Mouse (Mus musculus) liver, embryonic 11.5 days (tissue): ENCODE data around the gene Larp6. TPM values are rescaled to one million over a fixed set of nuclear protein-coding genes. Genes with fewer than 3 reads are reported as not detected.
A peak's percentile ranks its signal among the peaks of the same experiment; 100 is the strongest.

ENCODE experiments used
- ATAC-seq: fragments of 200-750 bp; cut with Nextera tagmentation; replicated peaks from 2 replicates; pipeline ENCODE4 v1.8.0; 2017; ENCODE audit warnings: moderate number of reproducible peaks, mild to moderate bottlenecking, moderate TSS enrichment, moderate library complexity; ENCODE audit not compliant: low FRiP score
- DNase-seq: peaks from one replicate; pipeline ENCODE4 v3.0.0-alpha.2; 2017; ENCODE audit warnings: low spot score
- H3K27ac ChIP-seq: fragments of 300-500 bp; sonication (generic); 2 replicates; pipeline ENCODE4 v1.5.1; 2014; ENCODE audit warnings: mild to moderate bottlenecking, low read depth, low read length, control low read depth
- H3K27me3 ChIP-seq: fragments of 300-500 bp; sonication (generic); replicated peaks from 2 replicates; pipeline ENCODE4 v1.6.1; 2014; ENCODE audit warnings: low read length, mixed read lengths; ENCODE audit not compliant: control insufficient read depth, insufficient read depth
- H3K36me3 ChIP-seq: fragments of 300-500 bp; sonication (generic); 2 replicates; pipeline ENCODE4 v1.6.1; 2014; ENCODE audit warnings: mild to moderate bottlenecking, low read length, moderate library complexity, mixed read lengths; ENCODE audit not compliant: control insufficient read depth, insufficient read depth
- H3K4me1 ChIP-seq: fragments of 300-500 bp; sonication (generic); replicated peaks from 2 replicates; pipeline ENCODE4 v1.6.1; 2014; ENCODE audit warnings: low read length, mixed read lengths; ENCODE audit not compliant: control insufficient read depth, insufficient read depth
- H3K4me2 ChIP-seq: fragments of 300-500 bp; sonication (generic); 2 replicates; pipeline ENCODE4 v1.6.1; 2014; ENCODE audit warnings: mild to moderate bottlenecking, control low read depth, moderate library complexity
- H3K4me3 ChIP-seq: fragments of 300-500 bp; sonication (generic); 2 replicates; pipeline ENCODE4 v1.5.1; 2014; ENCODE audit warnings: low read depth, low read length, control low read depth
- H3K9ac ChIP-seq: fragments of 300-500 bp; sonication (generic); 2 replicates; pipeline ENCODE4 v1.6.1; 2014; ENCODE audit warnings: low read depth, low read length, control low read depth
- H3K9me3 ChIP-seq: fragments of 300-500 bp; sonication (generic); 2 replicates; pipeline ENCODE4 v1.6.1; 2016; ENCODE audit warnings: low read length, inconsistent platforms, mixed read lengths; ENCODE audit not compliant: control insufficient read depth
- WGBS: fragments of 180-500 bp; shearing (Covaris S2); extraction: QIAGEN DNeasy Blood & Tissue Kit; methylation state at CpG from one replicate; pipeline ENCODE4 v1.1.7; 2014; 5-methylcytosine and 5-hydroxymethylcytosine counted together
- polyA plus RNA-seq: library from polyadenylated mRNA; unstranded; fragments of >200 nt; fragmentation: Nextera tagmentation; extraction: Ambion mirVana; gene quantifications from 2 replicates; pipeline ENCODE4 v1.2.1, GENCODE M21; 2014

Gene Larp6
- polyA plus RNA-seq, 1 experiment from 2014 or later, result 0.38 TPM

DNA sequence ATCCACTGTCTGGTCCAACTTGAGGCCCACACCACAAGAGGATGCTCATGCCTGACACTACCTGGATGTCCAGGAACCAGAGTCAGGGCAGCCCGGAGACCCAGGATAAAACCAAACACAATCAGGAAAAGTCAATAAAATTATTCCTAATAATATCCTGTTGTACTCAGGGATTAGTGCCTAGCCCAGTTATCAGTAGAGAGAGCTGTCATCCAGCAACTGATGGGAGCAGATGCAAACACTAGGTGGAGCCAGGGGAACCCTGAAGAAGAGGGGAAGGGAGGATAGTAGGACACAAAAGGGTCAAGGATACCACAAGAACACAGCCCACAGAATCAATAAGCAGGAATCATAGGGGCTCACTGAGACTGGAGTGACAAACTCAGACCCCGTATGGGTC, 5.2 kb upstream of the Larp6 start:
- WGBS, result 94% methylated on average over 2 of the region's 2 CpGs
- ATAC-seq (no peak), DNase-seq (no peak)
- Histone ChIP-seq H3K27ac (no peak overlapping the region), H3K4me3 (no peak overlapping the region), H3K4me2 (no peak overlapping the region), H3K27me3 (peaks cover 7% of the 10 kb centered on the region; the same call in 1 of the 2 replicates), H3K36me3 (no peaks in the 10 kb centered on the region), H3K9me3 (no peaks in the 10 kb centered on the region), H3K9ac (no peak overlapping the region), H3K4me1 (no peaks in the 10 kb centered on the region)

DNA sequence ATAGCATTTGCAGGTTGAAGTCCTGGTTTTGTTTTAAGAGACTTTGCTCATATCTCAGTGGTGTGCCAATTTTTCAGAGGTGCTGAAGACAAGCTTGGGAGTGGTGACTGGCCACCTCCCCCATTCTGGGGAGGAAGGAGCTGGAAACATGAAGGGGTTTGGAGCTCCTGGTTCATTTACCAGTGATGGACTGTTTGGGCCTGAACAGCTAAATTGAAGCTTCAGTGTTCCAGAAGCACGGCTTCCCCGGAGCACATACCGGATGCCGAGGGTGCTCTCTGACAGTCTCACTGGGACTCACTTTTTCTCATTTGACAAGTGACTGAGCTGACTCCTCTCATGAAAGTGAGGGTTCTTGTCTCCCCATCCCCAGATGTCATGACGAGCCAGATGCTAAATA, 4.2 kb upstream of the Larp6 start:
- Histone ChIP-seq H3K9ac (no peak overlapping the region), H3K27ac (no peak overlapping the region), H3K36me3 (no peaks in the 10 kb centered on the region), H3K4me2 (no peak overlapping the region), H3K4me3 (no peak overlapping the region), H3K9me3 (no peaks in the 10 kb centered on the region), H3K27me3 (peaks cover 17% of the 10 kb centered on the region), H3K4me1 (no peaks in the 10 kb centered on the region)
- DNase-seq, result no peak
- ATAC-seq, result no peak
- whole genome bisulfite sequencing, result 84% methylated on average over 5 of the region's 5 CpGs

DNA sequence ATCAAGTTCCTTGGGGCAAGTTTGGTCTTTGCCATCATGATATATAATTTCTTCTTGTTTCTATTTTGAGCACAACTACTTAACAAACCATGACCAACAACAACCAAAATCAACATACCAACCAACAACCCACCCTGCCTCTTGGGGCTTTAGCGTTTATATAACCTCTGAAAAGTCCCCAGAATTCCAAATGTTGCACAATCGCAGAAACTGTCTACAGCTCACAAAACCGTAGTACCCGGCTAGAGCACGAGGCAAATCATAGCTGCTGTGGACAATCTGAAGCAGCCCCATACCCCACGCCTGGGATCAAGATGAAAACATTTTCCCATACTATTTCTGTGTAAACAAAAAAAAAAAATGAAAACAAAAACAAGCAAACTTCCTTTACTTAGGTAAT, 3.1 kb upstream of the Larp6 start:
- no peaks in the 10 kb centered on the region for H3K9me3 ChIP-seq
- no peak overlapping the region for H3K4me3 ChIP-seq
- DNase-seq (no peak), ATAC-seq (no peak)
- H3K9ac ChIP-seq, result no peak overlapping the region
- H3K36me3 ChIP-seq, result no peaks in the 10 kb centered on the region
- H3K4me1 ChIP-seq, result no peaks in the 10 kb centered on the region
- H3K27ac ChIP-seq, result no peak overlapping the region
- peaks cover 26% of the 10 kb centered on the region for H3K27me3 ChIP-seq
- 70% methylated on average over 6 of the region's 6 CpGs for WGBS
- H3K4me2 ChIP-seq, result no peak overlapping the region

DNA sequence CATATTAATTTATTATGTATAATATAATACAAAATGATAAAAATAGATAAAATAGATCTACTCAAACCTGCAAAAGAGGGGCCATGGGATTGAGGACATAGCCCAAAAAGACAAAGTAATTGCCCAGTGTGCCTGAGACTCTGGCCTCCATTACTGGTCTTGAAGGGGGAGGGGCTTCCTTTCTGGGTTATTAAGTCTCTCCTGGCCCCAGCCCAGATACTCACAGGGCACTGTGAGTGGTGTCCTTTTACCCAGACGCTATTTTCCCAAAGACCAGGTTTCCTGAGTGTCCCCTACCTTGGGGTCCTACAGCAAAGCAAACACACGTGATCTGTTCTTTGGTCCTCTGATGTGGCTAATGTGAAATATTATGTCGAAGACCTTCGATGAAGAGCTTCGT, 778 bp upstream of the Larp6 start:
- no peak overlapping the region for H3K4me2 ChIP-seq
- no peak overlapping the region for H3K9ac ChIP-seq
- DNase-seq (no peak), ATAC-seq (no peak)
- H3K9me3 ChIP-seq, result no peaks in the 10 kb centered on the region
- no peak overlapping the region for H3K27ac ChIP-seq
- H3K4me1 ChIP-seq, result no peaks in the 10 kb centered on the region
- 66% methylated on average over 5 of the region's 5 CpGs for WGBS
- H3K27me3 ChIP-seq, result peaks cover 26% of the 10 kb centered on the region
- H3K36me3 ChIP-seq, result no peaks in the 10 kb centered on the region
- H3K4me3 ChIP-seq, result no peak overlapping the region

DNA sequence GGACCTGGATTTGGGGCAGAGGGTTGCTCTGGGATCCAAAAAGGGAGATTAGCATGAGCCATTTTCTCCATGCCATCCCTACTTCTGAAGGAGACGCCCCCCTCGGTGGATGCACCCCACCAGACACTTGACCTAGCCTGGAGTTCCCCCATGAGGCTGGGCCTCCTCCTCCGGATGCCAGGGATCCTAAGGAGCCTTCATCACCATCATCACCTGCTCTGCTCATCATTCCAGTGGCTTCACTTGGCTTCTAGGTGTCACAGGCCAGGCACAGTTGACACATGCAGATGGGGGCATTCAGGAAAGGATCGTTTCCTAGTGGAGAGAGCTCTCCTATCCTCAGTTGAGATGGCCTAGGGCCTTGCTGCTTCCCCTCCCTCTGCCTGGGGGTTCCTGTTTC, 827 bp downstream of the Larp6 start:
- no peaks in the 10 kb centered on the region for H3K36me3 ChIP-seq
- no peak overlapping the region for H3K9ac ChIP-seq
- DNase-seq, result no peak
- peaks cover 26% of the 10 kb centered on the region for H3K27me3 ChIP-seq
- H3K4me1 ChIP-seq, result no peaks in the 10 kb centered on the region
- no peak overlapping the region for H3K27ac ChIP-seq
- no peak overlapping the region for H3K4me3 ChIP-seq
- no peaks in the 10 kb centered on the region for H3K9me3 ChIP-seq
- ATAC-seq, result no peak
- peak overlapping the region; percentile 85 for H3K4me2 ChIP-seq
- WGBS, result 44% methylated on average over 4 of the region's 4 CpGs

DNA sequence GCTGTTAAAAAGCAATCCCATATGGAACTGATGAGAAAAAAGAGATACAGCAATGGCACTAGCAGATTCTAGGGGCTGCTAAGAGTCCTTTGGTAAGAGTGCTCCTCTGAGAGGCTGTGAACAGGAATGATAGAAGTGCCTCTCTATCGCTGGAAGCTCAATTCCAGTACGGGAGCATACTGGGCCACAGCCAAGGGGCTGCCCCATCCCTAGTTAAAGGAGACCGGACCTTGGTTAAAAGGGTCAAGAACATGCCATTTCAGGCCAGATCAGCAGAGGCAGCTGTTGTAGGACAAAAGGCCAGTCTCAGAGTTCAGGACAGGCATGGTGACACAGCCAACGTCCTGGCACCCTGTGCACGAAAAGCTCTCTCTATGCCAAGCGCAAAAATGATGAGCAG, 1.4 kb downstream of the Larp6 start:
- no peak for DNase-seq
- no peaks in the 10 kb centered on the region for H3K36me3 ChIP-seq
- no peaks in the 10 kb centered on the region for H3K4me1 ChIP-seq
- H3K9me3 ChIP-seq, result no peaks in the 10 kb centered on the region
- no peak overlapping the region for H3K4me2 ChIP-seq
- H3K27me3 ChIP-seq, result peaks cover 26% of the 10 kb centered on the region
- ATAC-seq, result no peak
- no peak overlapping the region for H3K27ac ChIP-seq
- no peak overlapping the region for H3K9ac ChIP-seq
- no peak overlapping the region for H3K4me3 ChIP-seq
- WGBS, result 82% methylated on average over 6 of the region's 6 CpGs

DNA sequence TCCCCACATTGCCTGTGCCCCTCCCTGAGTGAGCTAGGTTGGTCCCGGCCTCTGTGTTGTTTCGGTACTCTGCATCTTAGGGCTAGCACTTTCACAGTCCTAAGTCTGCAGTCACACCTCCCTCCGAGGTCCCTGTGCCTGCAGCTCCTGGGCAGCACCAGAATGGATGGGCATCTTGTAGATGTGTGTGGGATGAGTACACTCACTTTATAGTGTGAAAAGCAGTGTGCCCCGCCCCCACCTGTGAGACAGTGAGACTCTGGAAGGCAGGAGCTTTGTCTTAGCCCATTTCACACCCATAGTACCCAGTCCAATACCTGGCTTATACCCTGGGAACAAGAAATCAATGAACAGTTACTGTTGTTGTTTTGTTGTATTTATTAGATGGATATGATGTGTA, 2.5 kb downstream of the Larp6 start:
- peaks cover 26% of the 10 kb centered on the region for H3K27me3 ChIP-seq
- H3K4me3 ChIP-seq, result no peak overlapping the region
- no peak overlapping the region for H3K4me2 ChIP-seq
- no peak for DNase-seq
- H3K9ac ChIP-seq, result no peak overlapping the region
- no peaks in the 10 kb centered on the region for H3K36me3 ChIP-seq
- H3K27ac ChIP-seq, result no peak overlapping the region
- H3K9me3 ChIP-seq, result no peaks in the 10 kb centered on the region
- no peak for ATAC-seq
- H3K4me1 ChIP-seq, result no peaks in the 10 kb centered on the region
- WGBS, result 70% methylated on average over 4 of the region's 4 CpGs

DNA sequence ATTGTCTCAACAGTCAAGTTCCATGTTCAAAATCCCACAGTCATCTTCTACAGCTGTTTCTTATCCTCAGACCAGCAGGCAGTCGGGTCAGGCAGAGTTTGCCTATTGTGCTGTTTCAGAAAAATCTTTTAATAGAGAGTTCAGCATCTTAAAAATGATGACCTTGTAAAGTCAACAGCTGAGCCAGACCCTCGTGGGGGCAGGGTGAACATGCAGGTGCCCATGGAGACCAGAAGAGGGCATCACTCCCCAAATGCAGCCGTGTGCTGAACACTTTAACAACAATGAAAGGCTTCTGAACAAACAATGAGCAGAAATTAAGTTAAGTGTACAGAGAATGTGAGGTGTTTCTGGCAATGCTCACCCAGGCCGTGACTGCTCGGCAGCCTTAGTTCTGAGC, 3.0 kb downstream of the Larp6 start:
- Histone ChIP-seq H3K4me3 (no peak overlapping the region), H3K9me3 (no peaks in the 10 kb centered on the region), H3K27ac (no peak overlapping the region), H3K27me3 (peaks cover 26% of the 10 kb centered on the region), H3K9ac (no peak overlapping the region), H3K4me2 (no peak overlapping the region), H3K36me3 (no peaks in the 10 kb centered on the region), H3K4me1 (no peaks in the 10 kb centered on the region)
- WGBS, result 63% methylated on average over 5 of the region's 5 CpGs
- no peak for DNase-seq
- no peak for ATAC-seq

DNA sequence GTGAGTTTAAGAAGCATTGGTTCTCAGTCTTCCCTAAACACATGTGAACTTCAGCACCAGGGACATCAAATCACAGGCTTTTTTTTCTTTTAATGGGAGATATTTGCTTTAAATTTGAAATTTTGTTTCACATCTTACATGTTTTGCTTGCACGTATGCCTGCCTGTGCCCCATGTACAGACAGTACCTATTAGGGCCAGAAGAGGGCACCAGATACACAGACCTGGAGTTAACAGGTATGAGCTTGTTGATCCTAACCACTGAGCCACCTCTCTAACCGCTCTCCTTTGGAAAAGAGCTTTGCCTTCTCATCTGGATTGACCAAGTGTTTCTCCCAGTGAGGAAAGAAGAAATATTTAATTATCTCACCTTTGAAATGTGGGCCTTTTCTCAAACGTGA, 5.5 kb downstream of the Larp6 start:
- H3K9ac ChIP-seq, result no peak overlapping the region
- ATAC-seq, result no peak
- no peaks in the 10 kb centered on the region for H3K4me1 ChIP-seq
- peaks cover 12% of the 10 kb centered on the region for H3K27me3 ChIP-seq
- H3K4me3 ChIP-seq, result no peak overlapping the region
- 53% methylated on average over 3 of the region's 3 CpGs for WGBS
- no peak overlapping the region for H3K4me2 ChIP-seq
- H3K27ac ChIP-seq, result no peak overlapping the region
- H3K9me3 ChIP-seq, result no peaks in the 10 kb centered on the region
- H3K36me3 ChIP-seq, result no peaks in the 10 kb centered on the region
- DNase-seq, result no peak
